Comparison of ENCODE assay signal across 10 mouse cellular contexts in the genomic region with DNA sequence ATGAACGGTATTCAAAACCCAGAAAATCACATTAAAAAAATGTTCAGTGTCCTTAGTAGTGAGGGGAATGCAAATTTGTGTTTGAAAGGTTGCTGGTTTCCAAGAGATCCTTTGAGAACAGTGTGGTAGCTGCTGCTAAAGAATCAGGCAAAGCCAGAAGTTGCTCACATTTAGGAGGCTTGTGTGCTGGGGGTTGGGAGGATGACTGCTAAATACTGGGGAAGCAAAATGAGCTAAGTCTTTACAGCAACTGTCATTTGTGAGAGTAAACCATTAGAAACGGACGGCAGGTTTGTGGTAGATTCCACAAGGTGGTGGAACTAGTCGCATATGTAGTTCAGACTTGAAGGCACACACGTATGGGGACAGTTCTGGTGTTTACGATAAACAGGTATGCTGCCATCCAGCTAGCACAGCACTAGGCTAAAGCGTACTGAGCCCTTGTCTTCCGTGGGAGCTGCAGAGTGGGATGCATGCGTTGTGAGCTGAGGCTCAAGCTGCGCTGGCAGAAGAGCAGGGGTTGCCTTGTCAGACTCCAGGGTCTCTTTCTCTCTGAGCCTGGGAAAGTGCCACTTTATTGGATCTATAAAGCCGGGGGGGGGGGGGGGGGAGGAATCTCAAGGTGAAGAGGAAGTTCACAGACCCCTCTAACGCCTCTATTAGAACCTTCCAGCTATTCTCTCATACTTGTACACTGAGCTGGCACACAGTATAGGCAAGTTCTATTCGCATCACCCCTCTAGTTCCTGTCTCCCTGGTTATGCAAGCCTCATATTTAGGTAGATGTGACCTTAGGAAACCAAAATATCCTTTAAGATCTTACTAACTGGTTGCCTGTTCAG. TPM values are rescaled to one million over a fixed set of nuclear protein-coding genes. Genes with fewer than 3 reads are reported as not detected.
A peak's percentile ranks its signal among the peaks of the same experiment; 100 is the strongest.
DNase-seq lines count a peak whose midpoint lies in the region; ATAC-seq and TF ChIP-seq lines count a peak whose summit lies in the region.
"Had no signal": no experiment of that assay in that cellular context is flagged by ENCODE, and none has a peak within 500 bp of the region (broad histone marks: within the 10 kb centered on the region; RNA-seq: fewer than 3 reads in every experiment).

No protein-coding gene starts in this region.

- H3K9me3 ChIP-seq in forebrain, embryonic 15.5 days, result no peaks in the 10 kb centered on the region
- H3K9me3 ChIP-seq in midbrain, postnatal 0 days (ENCODE audit: low read length), result no peaks in the 10 kb centered on the region
- no peaks in the 10 kb centered on the region for H3K9me3 ChIP-seq in heart, embryonic 12.5 days (replicated peaks)

- TF ChIP-seq CTCF in midbrain, postnatal 0 days (IDR thresholded peaks at IDR 0.05), result no peak

- peak; percentile 83 for ATAC-seq in forebrain, embryonic 15.5 days (replicated peaks)
- ATAC-seq in midbrain, postnatal 0 days (ENCODE audit: low FRiP score), result peak; percentile 69
- no peak for ATAC-seq in heart, embryonic 12.5 days (ENCODE audit: insufficient number of reproducible peaks, low FRiP score)

- no peaks in the 10 kb centered on the region for H3K27me3 ChIP-seq in forebrain, embryonic 15.5 days
- H3K27me3 ChIP-seq in midbrain, postnatal 0 days (ENCODE audit: insufficient read depth, low read length), result no peaks in the 10 kb centered on the region
- H3K27me3 ChIP-seq in heart, embryonic 12.5 days (replicated peaks), result no peaks in the 10 kb centered on the region

- peaks cover 38% of the 10 kb centered on the region for H3K4me1 ChIP-seq in forebrain, embryonic 15.5 days
- no peaks in the 10 kb centered on the region for H3K4me1 ChIP-seq in midbrain, postnatal 0 days (ENCODE audit: insufficient read depth, low read length)
- H3K4me1 ChIP-seq in heart, embryonic 12.5 days (replicated peaks), result no peaks in the 10 kb centered on the region

- 3% methylated on average over 13 of the region's 13 CpGs for WGBS in forebrain, embryonic 15.5 days
- WGBS in midbrain, postnatal 0 days, result 9% methylated on average over 12 of the region's 13 CpGs
- 55% methylated on average over 12 of the region's 13 CpGs for WGBS in heart, embryonic 12.5 days

- DNase-seq in cerebellum, adult 9-10 months, result peak; percentile 24
- no peak for DNase-seq in cerebellum, adult 11 months
- peak; percentile 24 to 25 for DNase-seq in layer of hippocampus, adult 8-10 months (ENCODE audit: low spot score in 2 of 2)
- peak; percentile 79 for DNase-seq in midbrain, postnatal 0 days (ENCODE audit: low spot score)
- no peak for DNase-seq in spleen, postnatal 4 days (ENCODE audit: low spot score in 2 of 2)
- no peak for DNase-seq in testis, postnatal 10 days (ENCODE audit: low spot score)

- peak overlapping the region; percentile 48 for H3K4me2 ChIP-seq in forebrain, embryonic 15.5 days (replicated peaks)
- peak overlapping the region; percentile 49 for H3K4me2 ChIP-seq in midbrain, postnatal 0 days (ENCODE audit: low read depth, low read length, poor library complexity, severe bottlenecking)
- H3K4me2 ChIP-seq in heart, embryonic 12.5 days, result no peak overlapping the region

- peak overlapping the region; percentile 30; the same call in 1 of the 2 replicates for H3K9ac ChIP-seq in forebrain, embryonic 15.5 days (replicated peaks)
- H3K9ac ChIP-seq in midbrain, postnatal 0 days (replicated peaks; ENCODE audit: low read length, poor library complexity, severe bottlenecking), result peak overlapping the region; percentile 42; the same call in 1 of the 2 replicates
- no peak overlapping the region for H3K9ac ChIP-seq in heart, embryonic 12.5 days

- no peaks in the 10 kb centered on the region for H3K36me3 ChIP-seq in forebrain, embryonic 15.5 days
- no peaks in the 10 kb centered on the region for H3K36me3 ChIP-seq in midbrain, postnatal 0 days (ENCODE audit: insufficient read depth, low read length)
- no peaks in the 10 kb centered on the region for H3K36me3 ChIP-seq in heart, embryonic 12.5 days

- H3K4me3 ChIP-seq in forebrain, embryonic 15.5 days, result peak overlapping the region; percentile 7; the same call in 1 of the 2 replicates
- H3K4me3 ChIP-seq in midbrain, postnatal 0 days (ENCODE audit: low read depth, low read length), result 0 out of 2 replicates have a peak overlapping the region, but pooled peaks have one; percentile 15
- H3K4me3 ChIP-seq in heart, embryonic 12.5 days, result no peak overlapping the region
- H3K4me3 ChIP-seq: erythroblast, embryonic 14.5 days had no signal

- peak overlapping the region; percentile 88 for H3K27ac ChIP-seq in forebrain, embryonic 15.5 days (replicated peaks)
- peak overlapping the region; percentile 77 for H3K27ac ChIP-seq in midbrain, postnatal 0 days (ENCODE audit: low read depth, low read length)
- no peak overlapping the region for H3K27ac ChIP-seq in heart, embryonic 12.5 days (ENCODE audit: poor library complexity, severe bottlenecking)

RNA-seq across cellular contexts. Expression of gene Fabp7, which starts 1.2 kb away (rescaled TPM):
- polyA plus RNA-seq in forebrain, embryonic 15.5 days (2015; fragmentation: Nextera tagmentation; extraction: Ambion mirVana), result 1,454 and 1,621 TPM in 2 replicates
- total RNA-seq in layer of hippocampus, adult 8-10 months (2022), result 10 to 100 TPM; 38.4 to 81.4 (median 63.9) TPM
- 717 and 1,023 TPM in 2 replicates for total RNA-seq in midbrain, postnatal 0 days (2014; rRNA removed)
- polyA plus RNA-seq in midbrain, postnatal 0 days (2015; fragmentation: Nextera tagmentation; extraction: Ambion mirVana), result 2,744 and 2,827 TPM in 2 replicates
- 1.8 and 3.9 TPM in 2 replicates for polyA plus RNA-seq in heart, embryonic 12.5 days (2016; fragmentation: Nextera tagmentation; extraction: Ambion mirVana)
- polyA plus RNA-seq: erythroblast, embryonic 14.5 days; small intestine, adult 2 months had no signal

RNA-seq across cellular contexts. Expression of gene Smpdl3a, which starts 10.6 kb away (rescaled TPM):
- polyA plus RNA-seq in forebrain, embryonic 15.5 days (2015; fragmentation: Nextera tagmentation; extraction: Ambion mirVana), result 13.1 and 15.9 TPM in 2 replicates
- total RNA-seq in layer of hippocampus, adult 8-10 months (2022), result 10 to 100 TPM; 22.2 to 23.9 (median 22.6) TPM
- 28.9 and 31.7 TPM in 2 replicates for total RNA-seq in midbrain, postnatal 0 days (2014; rRNA removed)
- polyA plus RNA-seq in midbrain, postnatal 0 days (2015; fragmentation: Nextera tagmentation; extraction: Ambion mirVana), result 31.0 and 33.4 TPM in 2 replicates
- polyA plus RNA-seq in heart, embryonic 12.5 days (2016; fragmentation: Nextera tagmentation; extraction: Ambion mirVana), result 25.2 and 26.4 TPM in 2 replicates

Comparison
In these comparisons a context has a peak if more than half of its experiments do, and no peak if none do; other contexts are left out.
1. DNase-seq: peak in cerebellum, adult 9-10 months (single experiment), layer of hippocampus, adult 8-10 months (2 of 2) and midbrain, postnatal 0 days (single experiment); none in cerebellum, adult 11 months (single experiment), spleen, postnatal 4 days (0 of 2) and testis, postnatal 10 days (single experiment).
2. RNA of gene Fabp7, which starts 1.2 kb away (polyA plus RNA-seq): 2,744 to 2,827 TPM in midbrain, postnatal 0 days and 1,454 to 1,621 TPM in forebrain, embryonic 15.5 days; 1.8 to 3.9 TPM in heart, embryonic 12.5 days; every median in the first group is over 100 times any median in the second.